Mouse (Mus musculus): ENCODE measurements around the gene Rexo5. TPM values are rescaled to one million over a fixed set of nuclear protein-coding genes. Genes with fewer than 3 reads are reported as not detected.

Rexo5 gene
- 27.0 and 47.9 TPM in 2 replicates for polyA plus RNA-seq (2011; ENCODE audit: insufficient read depth, insufficient read length, low replicate concordance, missing spikeins)

GRCm38 (mm10) chr7:119793586-119794250, at the start of gene Rexo5, which contains the start of gene Eri2:
TSS of gene Rexo5 (plus strand) at chr7:119794006.
TSS of gene Eri2 (minus strand) at chr7:119794058.
- no peaks in the 10 kb centered on the region; the same call in 1 of the 2 replicates for H3K4me1 ChIP-seq (ENCODE audit: control insufficient read depth, insufficient read depth, low read length)
- TF ChIP-seq POLR2A (IDR thresholded peaks at IDR 0.05; ENCODE audit: borderline replicate concordance, control insufficient read depth, low read depth, low read length) = peak; percentile 41; the same call in 1 of the 2 replicates
- TF ChIP-seq CTCF (IDR thresholded peaks at IDR 0.05; ENCODE audit: control insufficient read depth, insufficient read depth, low read length) = no peak
- H3K27ac ChIP-seq (ENCODE audit: control insufficient read depth, insufficient read depth, low read depth, low read length, poor library complexity) = peak within 1 kb of the TSS; percentile 73
- WGBS = under 1% methylated on average over 53 of the region's 53 CpGs
- peak within 1 kb of the TSS; percentile 77 for H3K4me3 ChIP-seq (replicated peaks; ENCODE audit: control insufficient read depth, low read depth, low read length)

GRCm38 (mm10) chr7:119744321-119744720, 49.5 kb upstream of the Rexo5 start:
- TF ChIP-seq CTCF (IDR thresholded peaks at IDR 0.05; ENCODE audit: control insufficient read depth, insufficient read depth, low read length) = peak; percentile 11; the same call in 1 of the 2 replicates
- TF ChIP-seq POLR2A (IDR thresholded peaks at IDR 0.05; ENCODE audit: borderline replicate concordance, control insufficient read depth, low read depth, low read length) = no peak
- 15% methylated on average over 34 of the region's 34 CpGs for WGBS
- Histone ChIP-seq H3K4me1 (ENCODE audit: control insufficient read depth, insufficient read depth, low read length) (no peaks in the 10 kb centered on the region), H3K27ac (ENCODE audit: control insufficient read depth, insufficient read depth, low read depth, low read length, poor library complexity) (no peak overlapping the region; the same call in 1 of the 2 replicates), H3K4me3 (replicated peaks; ENCODE audit: control insufficient read depth, low read depth, low read length) (no peak overlapping the region)

GRCm38 (mm10) chr7:119745869-119746268, 47.9 kb upstream of the Rexo5 start:
- Histone ChIP-seq H3K27ac (ENCODE audit: control insufficient read depth, insufficient read depth, low read depth, low read length, poor library complexity) (no peak overlapping the region), H3K4me1 (ENCODE audit: control insufficient read depth, insufficient read depth, low read length) (no peaks in the 10 kb centered on the region), H3K4me3 (replicated peaks; ENCODE audit: control insufficient read depth, low read depth, low read length) (no peak overlapping the region)
- TF ChIP-seq CTCF (IDR thresholded peaks at IDR 0.05; ENCODE audit: control insufficient read depth, insufficient read depth, low read length) = no peak
- no peak for TF ChIP-seq POLR2A (IDR thresholded peaks at IDR 0.05; ENCODE audit: borderline replicate concordance, control insufficient read depth, low read depth, low read length)
- WGBS = 73% methylated on average over 1 of the region's 1 CpGs

DNA sequence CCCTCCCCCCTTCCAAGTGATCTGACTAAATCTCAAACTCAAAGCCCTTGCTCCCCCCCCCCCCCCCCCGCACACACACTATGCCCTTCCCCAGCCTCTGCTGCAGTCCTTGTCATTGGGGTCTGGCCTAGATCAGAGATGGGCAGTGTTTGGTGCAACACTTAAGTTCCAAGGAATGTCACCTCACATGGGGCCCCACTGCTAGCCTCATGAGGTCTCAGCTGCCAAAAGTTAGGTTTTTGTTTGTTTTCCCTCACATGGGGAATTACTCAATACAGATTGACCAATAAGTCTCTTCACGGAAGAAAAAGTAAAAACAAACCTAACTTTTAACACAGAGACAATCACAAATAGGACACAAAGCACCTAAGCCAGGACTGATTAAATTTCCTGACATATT, 45.0 kb upstream of the Rexo5 start:
- Histone ChIP-seq H3K27ac (ENCODE audit: control insufficient read depth, insufficient read depth, low read depth, low read length, poor library complexity) (no peak overlapping the region), H3K4me1 (ENCODE audit: control insufficient read depth, insufficient read depth, low read length) (no peaks in the 10 kb centered on the region), H3K4me3 (replicated peaks; ENCODE audit: control insufficient read depth, low read depth, low read length) (no peak overlapping the region)
- TF ChIP-seq POLR2A (IDR thresholded peaks at IDR 0.05; ENCODE audit: borderline replicate concordance, control insufficient read depth, low read depth, low read length) = no peak
- no peak for TF ChIP-seq CTCF (IDR thresholded peaks at IDR 0.05; ENCODE audit: control insufficient read depth, insufficient read depth, low read length)
- 71% methylated on average over 2 of the region's 2 CpGs for WGBS

DNA sequence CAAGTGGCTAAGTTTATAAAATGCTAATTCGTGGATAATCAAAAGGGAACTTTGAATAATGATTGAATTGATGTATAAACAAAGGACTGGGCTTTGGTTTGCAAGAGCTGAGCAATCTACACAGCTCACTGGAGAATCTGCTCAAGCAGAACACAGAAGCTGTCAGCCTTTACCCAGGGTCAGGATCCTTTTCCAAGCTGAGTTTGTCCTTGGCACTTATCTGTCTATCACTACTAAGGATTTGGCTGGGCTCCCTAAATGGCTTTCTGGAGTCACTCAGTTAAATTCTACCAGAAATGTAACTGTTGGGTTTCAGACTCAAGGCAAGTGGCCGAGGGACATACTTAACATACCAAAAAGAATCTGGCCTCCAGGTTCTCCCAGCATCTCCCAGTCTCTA, 43.9 kb upstream of the Rexo5 start:
- 60% methylated on average over 2 of the region's 2 CpGs for WGBS
- TF ChIP-seq CTCF (IDR thresholded peaks at IDR 0.05; ENCODE audit: control insufficient read depth, insufficient read depth, low read length) (no peak), POLR2A (IDR thresholded peaks at IDR 0.05; ENCODE audit: borderline replicate concordance, control insufficient read depth, low read depth, low read length) (no peak)
- Histone ChIP-seq H3K4me1 (ENCODE audit: control insufficient read depth, insufficient read depth, low read length) (no peaks in the 10 kb centered on the region), H3K27ac (ENCODE audit: control insufficient read depth, insufficient read depth, low read depth, low read length, poor library complexity) (no peak overlapping the region), H3K4me3 (replicated peaks; ENCODE audit: control insufficient read depth, low read depth, low read length) (no peak overlapping the region)

- 74% methylated on average over 1 of the region's 1 CpGs for WGBS
- TF ChIP-seq POLR2A (IDR thresholded peaks at IDR 0.05; ENCODE audit: borderline replicate concordance, control insufficient read depth, low read depth, low read length) (no peak), CTCF (IDR thresholded peaks at IDR 0.05; ENCODE audit: control insufficient read depth, insufficient read depth, low read length) (no peak)
- no peak overlapping the region for H3K4me3 ChIP-seq (replicated peaks; ENCODE audit: control insufficient read depth, low read depth, low read length)
- no peaks in the 10 kb centered on the region for H3K4me1 ChIP-seq (ENCODE audit: control insufficient read depth, insufficient read depth, low read length)
- H3K27ac ChIP-seq (ENCODE audit: control insufficient read depth, insufficient read depth, low read depth, low read length, poor library complexity) = no peak overlapping the region
Observed at GRCm38 (mm10) chr7:119753696-119754095, 40.1 kb upstream of the Rexo5 start.

DNA sequence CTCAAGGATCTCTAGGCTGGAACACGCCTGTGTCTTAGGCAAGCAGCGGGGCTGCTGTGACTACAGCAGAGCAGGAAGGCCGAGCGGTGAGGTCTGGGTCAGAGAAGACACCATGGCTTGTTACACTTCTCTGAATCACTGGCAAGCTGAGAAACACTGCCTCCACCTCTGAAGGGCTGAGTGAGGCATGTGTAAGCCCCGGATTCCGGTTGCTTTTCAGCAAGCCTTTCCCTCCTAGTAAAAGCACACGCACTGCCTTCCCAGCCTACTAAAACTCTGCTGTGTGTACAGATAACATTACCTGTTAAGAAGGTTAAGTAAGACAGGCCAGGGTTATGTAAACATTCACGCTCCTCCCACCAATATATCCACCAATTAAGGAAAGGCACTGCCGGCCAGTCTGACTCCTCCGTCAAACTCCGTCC, 33.3 kb upstream of the Rexo5 start, which contains the start of gene Acsm3:
Gene Acsm3 (plus strand): TSS at position 397 of the 425 bp plus-strand sequence.
- H3K4me1 ChIP-seq (ENCODE audit: control insufficient read depth, insufficient read depth, low read length) = no peaks in the 10 kb centered on the region
- TF ChIP-seq POLR2A (IDR thresholded peaks at IDR 0.05; ENCODE audit: borderline replicate concordance, control insufficient read depth, low read depth, low read length) = no peak
- TF ChIP-seq CTCF (IDR thresholded peaks at IDR 0.05; ENCODE audit: control insufficient read depth, insufficient read depth, low read length) = no peak
- no peak within 1 kb of the TSS for H3K27ac ChIP-seq (ENCODE audit: control insufficient read depth, insufficient read depth, low read depth, low read length, poor library complexity)
- 61% methylated on average over 11 of the region's 11 CpGs for WGBS
- H3K4me3 ChIP-seq (replicated peaks; ENCODE audit: control insufficient read depth, low read depth, low read length) = no peak within 1 kb of the TSS

DNA sequence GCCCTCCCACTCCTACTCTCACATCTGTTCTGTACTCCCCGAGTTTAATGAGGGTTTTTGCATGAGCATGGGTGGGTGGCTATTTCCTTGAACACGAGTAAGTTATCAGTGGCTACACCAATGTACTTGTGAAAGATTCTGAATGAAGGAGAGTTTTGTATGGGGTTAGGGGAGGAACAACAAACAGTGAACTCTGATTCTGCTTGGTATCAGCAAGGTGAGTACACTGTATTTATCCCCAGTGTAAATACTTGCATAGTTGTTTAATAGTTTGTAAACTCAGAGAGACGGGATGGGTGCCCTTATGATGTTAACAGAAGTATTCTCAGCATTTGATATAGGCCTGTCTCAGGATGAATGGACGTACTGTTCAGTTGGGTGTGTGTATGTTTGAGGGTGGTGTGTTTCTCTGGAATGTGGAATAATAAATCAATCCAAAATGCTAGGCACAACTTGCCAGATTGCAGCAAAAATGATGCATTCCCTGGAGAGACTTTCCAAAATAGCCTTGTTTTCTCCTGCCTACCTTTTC, 31.6 kb upstream of the Rexo5 start:
- WGBS = 60% methylated on average over 4 of the region's 4 CpGs

More for the DNA sequence above, 31.6 kb upstream of the Rexo5 start:
- Histone ChIP-seq H3K4me3 (replicated peaks; ENCODE audit: control insufficient read depth, low read depth, low read length) (no peak overlapping the region), H3K27ac (ENCODE audit: control insufficient read depth, insufficient read depth, low read depth, low read length, poor library complexity) (no peak overlapping the region), H3K4me1 (ENCODE audit: control insufficient read depth, insufficient read depth, low read length) (no peaks in the 10 kb centered on the region)
- no peak for TF ChIP-seq POLR2A (IDR thresholded peaks at IDR 0.05; ENCODE audit: borderline replicate concordance, control insufficient read depth, low read depth, low read length)
